Mouse (Mus musculus) monocyte, adult 2 months (primary cell): ENCODE measurements around the gene Dact1.

ENCODE experiments used
- DNase-seq, 2 experiments: peaks; one replicate each; pipeline ENCODE4 v3.0.0; 2022; ENCODE audit warnings: low spot score in 2 of 2, low read depth in 1 of 2

Gene Dact1

DNA sequence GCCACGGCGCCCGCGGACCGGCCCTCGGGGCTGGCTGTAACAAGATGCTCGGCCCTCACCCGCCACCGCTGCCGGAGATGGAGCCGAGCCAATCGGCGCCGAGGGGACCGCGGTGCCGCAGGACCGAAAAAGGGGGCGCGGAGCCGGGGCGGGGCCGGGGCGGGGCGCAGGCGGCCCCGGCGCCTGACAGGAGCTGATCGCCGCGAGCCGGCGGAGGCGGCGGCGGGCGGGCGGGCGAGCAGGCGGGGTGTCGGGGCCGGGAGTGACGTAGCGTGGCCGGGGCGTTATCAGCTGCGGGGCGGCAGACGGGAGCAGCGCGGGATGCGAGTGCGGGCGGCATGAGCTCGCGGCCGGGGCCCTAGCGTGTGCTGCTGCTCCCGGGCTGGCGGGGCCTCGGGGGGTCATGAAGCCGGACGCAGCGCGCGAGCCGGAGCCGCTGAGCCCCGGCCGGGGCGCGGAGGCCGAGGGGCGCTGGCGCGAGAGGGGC, at the start of gene Dact1:
Gene Dact1, plus strand, starts transcription at position 304 of the 487 bp plus-strand sequence.
- no peak for DNase-seq

DNA sequence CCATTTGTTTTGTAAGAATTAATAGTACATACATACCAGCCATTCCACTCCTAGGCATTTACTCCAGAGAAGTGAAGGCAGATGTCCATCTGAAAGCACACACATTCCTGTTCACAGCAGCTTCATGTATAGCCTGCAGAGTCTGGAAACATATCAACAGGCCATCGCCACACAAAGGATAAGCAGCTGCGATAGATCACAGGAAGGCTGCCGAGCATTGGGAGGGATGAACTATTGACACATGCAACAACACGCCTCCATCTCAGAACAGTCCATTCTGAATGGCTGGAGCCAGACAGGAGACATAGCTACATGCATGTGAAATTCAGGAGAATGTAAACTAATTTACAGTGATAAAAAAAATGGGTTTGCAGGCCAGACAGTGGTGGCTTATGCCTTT, 45.5 kb upstream of the Dact1 start:
- DNase-seq, result no peak

DNA sequence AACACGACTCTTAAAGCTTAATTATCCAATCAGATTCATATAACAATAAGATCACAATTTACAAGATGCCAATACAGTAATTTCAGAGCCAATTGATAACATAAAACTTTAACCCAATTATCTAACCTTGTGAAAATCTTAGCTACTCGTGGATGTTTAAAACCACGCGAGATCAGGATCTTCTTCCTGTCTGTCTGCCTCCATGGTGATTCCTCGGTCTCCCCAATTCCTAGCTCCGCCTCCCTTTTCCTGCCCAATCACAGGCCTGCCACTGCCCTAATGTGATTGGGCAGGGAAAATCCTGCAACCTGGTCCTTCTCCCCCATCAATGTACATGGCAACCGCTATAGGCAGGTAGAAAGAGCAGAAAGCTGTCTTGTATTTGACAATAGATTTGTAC, 40.3 kb upstream of the Dact1 start:
- no peak for DNase-seq

DNA sequence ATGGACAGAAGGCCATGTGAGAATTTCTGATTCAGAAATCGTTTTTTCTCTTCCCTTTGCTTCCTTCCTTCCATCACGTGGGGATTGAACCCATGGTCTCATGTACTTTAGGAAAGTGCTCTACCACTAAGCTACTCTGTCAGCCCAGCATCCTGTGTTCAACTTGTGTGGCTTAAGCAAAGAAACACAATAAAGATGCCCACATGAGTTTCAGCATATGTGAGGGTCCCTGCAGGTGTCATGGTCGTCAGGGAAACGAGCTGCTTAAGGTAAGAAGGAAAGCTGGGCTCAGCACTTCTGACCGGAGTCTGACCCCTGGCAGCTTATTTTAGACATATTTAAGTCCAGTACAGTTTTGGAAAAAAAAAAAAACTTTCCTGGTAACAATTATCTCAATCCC, 38.6 kb upstream of the Dact1 start:
- DNase-seq, result no peak

DNA sequence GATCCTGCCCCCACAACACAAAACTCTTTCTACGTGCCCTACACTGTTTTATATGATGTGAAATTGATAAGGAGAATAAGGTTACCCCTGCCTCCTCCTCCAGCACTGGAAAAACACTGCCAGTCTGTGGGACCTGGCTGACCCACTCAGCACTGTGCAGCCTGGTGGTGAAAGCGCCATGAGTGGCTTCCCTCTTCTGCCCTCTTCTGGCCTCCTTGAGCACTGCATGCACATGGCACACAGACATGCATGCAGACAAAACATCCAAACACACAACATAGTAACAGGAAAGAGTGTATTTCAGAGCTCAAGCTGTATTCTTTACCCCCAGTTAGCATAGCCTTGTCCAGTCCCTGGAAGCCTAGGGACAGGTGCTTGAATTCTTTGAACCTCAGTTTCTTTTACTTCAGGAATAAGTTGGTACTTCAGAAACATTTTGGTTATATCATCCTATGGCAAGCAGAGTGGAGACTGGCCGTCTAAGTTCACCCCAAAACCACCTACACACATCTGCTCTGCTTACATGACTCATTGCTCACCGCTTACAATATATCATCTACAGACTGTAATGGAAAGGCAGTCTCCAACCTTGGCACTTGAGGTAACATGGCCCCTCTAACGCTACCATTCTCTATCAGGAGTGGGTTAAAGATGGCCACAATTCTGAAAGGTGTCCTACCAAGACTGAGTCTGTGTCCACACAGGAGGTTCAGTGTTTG, 35.0 kb upstream of the Dact1 start:
- DNase-seq, result no peak

DNA sequence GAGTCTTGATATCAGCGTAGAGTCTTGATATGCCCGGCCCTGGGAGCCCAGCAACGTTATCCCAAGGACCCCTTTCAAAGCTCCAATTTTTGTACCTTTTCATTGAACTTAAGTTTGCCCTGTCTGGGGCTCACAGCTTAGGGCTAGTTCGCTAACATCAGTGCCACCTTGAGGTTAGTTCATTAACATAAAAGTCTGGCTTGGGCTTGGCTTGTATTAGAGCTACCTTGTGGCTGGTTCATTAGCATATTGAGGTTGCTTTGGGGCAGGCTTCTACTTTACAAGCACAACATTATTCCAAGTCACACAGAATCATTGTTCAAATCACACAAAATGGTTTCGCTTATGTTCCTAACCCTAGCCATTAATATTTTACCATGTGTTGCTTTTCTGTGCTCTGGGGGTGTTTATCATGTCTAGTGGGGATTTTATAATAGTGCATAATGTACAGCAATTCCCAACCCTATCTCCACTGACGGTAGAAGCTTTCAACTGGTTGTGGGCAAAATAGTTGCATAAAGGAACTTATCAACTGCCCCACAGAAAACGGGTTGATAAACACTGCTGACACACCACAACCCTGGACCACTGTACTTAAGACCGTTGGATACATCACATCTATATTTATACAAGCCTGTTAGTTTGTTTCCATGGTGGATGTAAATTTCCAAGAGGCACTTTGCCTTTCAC, 33.6 kb upstream of the Dact1 start:
- DNase-seq, result no peak

DNA sequence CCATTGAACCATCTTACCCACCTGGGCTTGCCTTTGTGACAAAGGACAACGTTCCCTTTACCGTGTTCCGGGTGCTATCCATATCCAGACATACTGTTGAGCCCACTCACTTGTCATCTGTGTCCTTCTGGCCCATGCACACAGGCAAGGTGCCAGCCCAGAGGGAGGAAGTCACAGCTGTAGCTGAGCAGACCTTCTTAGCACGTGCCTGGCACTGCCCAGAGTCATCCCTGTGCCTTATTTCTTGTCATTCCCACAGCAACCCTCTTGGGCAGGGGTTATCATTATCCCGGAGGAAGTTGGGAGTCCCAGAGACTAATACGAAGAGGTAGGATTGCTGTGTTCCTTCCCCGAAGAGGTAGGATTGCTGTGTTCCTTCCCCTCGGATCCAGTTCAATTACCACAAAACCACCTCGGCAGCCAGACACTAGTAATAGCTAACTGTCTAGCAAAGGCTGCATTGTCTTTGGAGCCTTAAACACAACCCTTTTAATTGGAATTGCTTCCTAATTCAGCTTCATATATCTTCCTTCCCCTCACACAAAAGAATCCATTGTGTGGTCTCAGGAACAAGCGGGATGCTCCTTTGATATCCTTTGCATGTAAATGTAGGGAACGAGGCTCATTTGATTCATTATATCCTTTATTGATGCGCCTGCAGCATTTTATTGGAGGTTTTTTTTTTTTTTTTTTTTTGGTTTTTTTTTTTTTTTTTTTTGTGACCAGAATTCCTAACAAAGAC, 30.0 kb upstream of the Dact1 start:
- no peak for DNase-seq

DNA sequence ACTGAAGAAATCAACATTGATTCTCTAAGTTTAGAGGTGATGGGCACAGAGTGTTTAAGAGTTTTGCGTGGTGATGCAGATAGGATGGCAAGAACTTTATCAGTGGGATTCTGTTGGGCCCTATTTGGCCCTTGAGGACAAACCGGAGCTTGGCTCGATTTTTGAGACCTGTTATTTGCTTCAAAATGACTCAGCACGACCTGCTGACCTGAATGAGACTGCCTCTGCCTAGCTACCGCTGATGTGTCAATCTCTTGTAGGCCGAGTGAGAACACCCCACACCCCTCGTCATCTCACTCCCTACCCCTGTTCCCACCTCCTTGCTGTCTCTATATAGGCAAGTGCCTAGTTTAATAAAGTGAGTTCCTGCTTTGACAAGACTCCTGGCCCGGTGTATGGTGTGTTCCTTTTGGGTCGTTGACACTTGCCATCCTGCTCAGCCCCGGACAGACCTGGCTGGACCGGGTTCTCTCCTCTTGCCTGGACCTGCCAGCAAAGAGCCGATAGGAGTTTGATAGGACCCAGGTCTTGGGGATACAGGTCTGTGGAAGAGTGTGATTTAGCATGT, 28.4 kb upstream of the Dact1 start:
- DNase-seq, result no peak

DNA sequence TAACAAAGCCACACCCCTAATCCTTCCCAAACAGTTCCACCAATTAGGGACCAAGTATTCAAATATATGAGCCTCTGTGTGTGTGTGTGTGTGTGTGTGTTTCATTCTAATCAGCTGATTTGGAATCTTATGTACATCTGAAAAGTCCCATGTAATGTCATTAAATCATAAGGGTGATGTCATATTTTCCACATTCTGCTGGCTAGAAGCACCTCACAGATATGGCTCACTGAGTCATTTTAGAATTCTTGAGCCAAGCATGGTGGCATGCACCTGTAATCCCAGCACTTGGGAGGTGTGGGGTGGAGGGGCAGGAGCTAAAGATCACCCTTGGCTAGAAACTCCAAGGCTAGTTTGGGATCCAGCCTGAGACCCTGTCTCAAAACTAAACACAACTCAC, 24.3 kb upstream of the Dact1 start:
- no peak for DNase-seq

DNA sequence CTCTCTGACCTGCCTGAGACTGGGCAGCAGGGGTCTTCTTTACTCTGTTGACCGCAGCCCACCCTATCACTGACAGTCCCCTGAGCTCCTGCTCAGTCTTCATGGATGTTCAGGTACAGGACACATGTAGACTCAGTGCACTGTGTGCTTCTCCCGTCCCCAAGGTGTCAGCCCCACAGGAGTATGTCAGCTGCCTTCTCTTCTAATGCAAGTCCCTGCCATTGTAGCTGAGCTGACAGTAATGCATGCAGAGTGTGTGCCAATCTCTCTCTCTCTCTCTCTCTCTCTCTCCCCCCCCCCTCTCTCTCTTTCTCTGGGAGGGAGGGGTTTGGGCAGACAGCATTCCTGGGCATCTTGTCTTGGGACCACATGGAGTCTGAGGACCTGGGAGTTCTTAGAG, 19.2 kb upstream of the Dact1 start:
- DNase-seq, result no peak

DNA sequence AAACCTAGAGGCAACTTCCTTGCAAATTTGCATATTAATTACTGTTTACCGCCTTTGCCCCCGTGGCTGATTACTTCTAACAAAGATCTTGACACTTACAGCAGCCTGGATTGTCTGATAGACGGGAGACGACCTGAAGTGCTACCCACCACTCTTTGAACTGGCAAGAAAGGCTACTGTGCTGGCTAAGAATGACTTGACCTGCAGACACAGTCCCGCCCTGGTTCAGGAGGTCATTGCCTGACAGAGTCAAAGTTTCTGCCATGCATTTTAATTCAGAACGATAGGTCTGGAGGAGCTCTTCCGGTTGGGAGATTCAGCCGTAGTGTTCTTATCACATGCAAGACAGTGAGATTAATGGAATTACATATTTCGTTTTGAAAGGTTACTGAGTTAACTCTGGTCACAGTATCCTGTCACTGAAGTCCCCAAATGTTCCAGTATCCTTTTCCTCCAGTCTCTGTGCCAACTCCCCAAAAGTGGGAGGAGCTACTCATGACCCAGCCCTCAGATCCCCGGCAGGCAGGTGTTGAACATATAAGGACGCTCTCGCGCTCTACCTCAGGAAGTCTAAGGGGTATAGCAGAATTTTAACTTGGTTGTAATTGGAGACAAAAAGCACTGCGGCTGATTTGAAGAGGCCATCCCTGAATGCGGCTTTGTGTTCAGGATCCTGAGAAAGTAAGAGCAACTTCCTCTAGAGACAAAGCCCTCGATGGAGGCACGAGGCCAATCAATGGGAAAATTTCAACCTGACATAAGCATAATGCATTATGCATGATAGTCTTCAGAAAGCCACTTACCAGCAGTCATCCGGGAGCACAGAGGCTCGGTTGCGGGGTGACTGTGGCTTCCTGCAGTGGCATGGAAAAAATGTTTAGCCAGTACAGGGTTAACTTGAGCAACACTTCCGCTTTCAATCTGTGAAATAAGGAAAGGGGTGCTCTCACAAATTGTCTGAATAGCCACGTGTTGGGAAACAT, 15.4 kb upstream of the Dact1 start:
- DNase-seq, result no peak

DNA sequence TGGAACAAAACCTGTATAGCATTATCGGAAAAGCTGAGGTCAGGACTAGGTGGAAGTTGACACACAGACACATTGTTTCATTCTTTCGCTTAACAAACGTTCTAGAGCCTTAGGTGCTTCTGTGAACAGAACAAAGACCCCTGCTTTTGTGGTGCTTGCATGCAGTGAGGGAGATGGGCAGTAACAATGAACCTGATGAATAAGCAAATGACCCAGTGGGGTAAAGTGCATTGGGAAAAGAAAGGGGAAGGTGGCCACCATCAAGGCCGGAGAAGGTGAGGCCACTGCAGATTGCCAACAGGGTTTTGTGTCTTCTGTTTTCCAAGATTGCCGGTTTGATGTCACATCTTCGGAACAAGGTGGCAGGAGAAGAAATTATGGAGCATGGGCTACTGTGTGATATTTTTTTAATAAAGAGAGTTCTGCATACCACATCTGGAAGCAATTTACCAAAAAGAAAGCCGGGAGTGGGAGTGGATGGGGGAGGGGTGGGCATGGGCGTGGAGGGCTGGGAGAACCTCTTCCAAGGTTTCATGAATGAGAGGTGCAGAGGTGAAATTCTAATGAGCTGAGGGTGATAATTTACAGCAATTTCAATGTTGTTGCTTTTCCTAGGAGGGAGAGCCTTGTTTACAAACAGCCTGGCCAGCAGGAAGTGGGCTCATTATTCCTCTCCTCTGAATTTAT, 12.7 kb upstream of the Dact1 start:
- no peak for DNase-seq

DNA sequence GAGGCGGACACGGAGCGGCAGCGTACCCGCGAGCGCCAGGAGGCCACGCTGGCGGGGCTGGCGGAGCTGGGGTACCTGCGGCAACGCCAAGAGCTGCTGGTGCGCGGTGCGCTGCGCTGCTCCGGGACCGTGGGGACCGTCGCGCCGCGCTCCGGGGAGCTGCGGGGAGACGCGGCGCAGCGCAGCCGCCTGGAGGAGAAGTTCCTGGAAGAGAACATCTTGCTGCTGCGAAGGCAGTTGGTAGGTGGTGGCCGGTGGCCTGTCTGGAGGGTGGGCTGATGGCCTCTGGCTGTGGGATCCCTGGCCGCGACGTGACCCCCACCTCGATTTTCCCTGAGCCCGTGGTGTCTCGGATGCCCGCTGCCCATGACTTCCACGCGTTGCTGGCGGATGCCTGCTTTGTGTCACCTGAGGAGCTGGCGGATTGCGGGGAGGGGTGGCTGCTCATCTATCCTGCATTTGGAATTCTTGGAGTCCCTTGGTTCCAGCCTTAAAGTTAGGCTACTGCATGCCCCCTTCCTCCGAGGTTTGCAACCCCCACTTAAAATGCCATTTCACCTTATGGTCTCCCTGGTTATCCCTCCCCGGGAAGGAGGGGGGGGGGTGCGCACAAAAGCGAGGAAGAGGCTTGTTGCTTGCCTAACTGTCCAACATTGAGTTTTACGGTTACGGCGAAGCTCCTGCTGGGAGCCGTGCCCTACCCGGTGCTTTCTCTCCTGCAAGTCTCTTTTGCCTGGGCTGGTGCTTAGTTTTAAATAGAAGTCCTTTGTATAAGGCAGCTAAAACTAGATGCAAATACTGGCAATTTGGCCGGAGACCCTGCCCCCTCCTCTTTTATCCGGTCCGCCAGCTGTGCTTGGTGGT, 616 bp downstream of the Dact1 start:
- DNase-seq, result no peak

DNA sequence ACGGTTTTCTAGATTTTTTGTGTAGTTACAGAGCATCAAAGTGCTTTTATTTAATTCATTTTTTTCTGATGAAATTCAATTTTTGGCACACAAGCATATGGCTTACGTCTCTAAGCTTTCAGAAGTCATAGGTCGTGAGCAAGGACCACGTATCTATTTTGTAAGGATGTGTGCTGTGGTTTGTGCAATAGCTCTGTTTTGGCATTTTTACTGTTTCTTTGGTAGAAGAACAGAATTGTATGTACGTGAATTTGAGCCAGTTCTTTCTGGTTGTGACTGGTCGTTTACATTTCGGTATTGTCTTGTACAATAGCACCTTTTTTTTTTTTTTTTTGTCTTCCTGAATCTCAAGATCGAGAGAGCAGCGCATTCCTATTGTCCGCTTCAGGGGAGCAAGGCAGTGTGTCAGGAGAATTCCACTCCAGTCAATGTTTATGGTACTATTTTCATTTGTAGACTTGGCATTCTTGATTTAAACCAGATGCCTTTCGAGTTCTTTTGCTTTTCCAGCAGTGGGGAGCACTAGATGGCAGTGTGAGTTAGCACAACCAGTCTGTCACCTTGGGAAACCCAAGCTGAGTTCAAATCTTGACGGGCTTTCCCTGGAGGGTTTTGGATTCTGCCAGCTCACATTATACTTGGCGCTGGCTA, 1.7 kb downstream of the Dact1 start:
- no peak for DNase-seq

DNA sequence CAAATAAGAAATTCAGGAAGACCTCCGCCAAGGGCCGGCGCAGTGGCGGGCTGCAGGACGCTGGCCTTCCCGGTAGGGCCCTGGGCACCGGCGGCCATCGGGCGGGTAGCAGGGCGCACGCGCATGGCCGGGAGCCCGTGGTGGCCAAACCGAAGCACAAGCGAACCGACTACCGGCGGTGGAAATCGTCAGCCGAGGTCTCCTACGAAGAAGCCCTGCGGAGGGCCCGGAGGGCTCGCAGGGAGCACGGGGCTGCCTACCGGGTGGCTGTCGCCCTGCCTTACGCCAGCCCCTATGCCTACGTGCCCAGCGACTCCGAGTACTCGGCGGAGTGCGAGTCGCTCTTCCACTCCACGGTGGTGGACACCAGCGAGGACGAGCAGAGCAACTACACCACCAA, 8.6 kb downstream of the Dact1 start:
- DNase-seq, result no peak

DNA sequence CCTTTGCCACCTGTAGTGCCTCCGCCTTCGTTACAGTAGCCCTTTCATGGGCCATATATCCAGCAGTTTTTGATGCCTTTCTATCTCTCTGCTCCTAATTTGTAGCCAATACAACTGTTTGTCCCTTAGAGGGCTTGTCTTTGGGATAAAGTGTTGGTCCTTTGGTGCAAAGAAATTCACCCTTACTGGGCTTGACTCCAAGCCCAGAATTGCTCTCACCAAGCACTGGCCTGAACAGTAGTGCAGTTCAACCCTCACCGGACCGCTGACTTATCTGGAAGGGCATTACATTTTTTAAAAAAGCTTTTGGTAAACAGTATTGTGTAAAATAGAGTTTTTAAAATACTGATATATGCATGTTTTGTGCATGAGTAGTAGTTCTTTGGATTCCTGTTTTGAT, 9.9 kb downstream of the Dact1 start:
- no peak for DNase-seq

DNA sequence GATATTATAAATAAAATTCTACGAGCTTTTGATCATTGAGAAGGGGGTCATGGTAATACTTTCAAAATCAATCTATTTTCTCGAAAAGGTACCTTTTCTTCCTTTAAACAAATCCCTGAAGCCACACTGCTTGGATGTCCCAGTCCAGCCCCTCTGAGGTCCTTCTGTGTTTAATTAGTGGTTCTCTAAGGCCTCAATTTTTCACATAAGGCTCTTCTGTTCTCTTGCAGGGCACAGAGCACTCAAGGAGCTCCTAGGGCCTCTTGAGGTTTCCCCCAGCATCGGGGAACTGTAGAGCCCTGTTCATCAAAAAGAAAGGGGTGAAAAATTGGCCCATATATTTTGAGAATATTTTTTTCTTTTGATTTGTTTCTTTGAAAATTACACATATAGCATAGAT, 23.0 kb downstream of the Dact1 start:
- no peak for DNase-seq

DNA sequence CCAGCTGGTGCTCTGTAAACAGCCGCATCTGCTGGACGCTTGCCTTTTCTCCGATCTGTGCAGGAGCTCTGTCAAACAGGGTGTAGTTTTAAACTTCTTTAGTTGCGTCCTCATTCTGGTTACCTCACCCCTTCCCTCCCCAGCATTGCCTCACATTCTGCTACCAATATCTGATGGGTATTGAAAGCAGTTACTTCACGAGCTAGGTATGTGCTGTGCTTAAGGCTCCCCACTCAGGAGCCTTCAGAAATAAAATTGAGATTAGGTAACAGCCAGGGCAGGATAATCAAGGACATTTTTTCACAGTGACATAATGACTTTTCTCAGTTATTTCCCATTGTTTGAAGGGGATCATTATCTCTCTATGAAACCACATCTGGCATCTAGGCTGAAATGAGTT, 23.9 kb downstream of the Dact1 start:
- DNase-seq, result no peak
